Mouse (Mus musculus) Patski (cell line): ENCODE data around the gene Cd160. TPM values are rescaled to one million over a fixed set of nuclear protein-coding genes. Genes with fewer than 3 reads are reported as not detected.

Experiments
- ATAC-seq: fragments of 100-300 bp; one replicate; pipeline ENCODE4 v1.8.0; 2021
- CTCF ChIA-PET: fragments of 350-600 bp; sonication (Branson Sonifier 250); formaldehyde crosslinking; loops from one replicate; lab custom pipeline; 2022; ENCODE audit warnings: inconsistent platforms; lab: Charles Lee
- POLR2A ChIA-PET: fragments of 350-600 bp; sonication (Branson Sonifier 250); formaldehyde crosslinking; loops from one replicate; lab custom pipeline; 2022; ENCODE audit warnings: antibody characterized with exemption, inconsistent platforms; lab: Charles Lee
- DNase-seq: peaks from one replicate; pipeline ENCODE4 v3.0.0-alpha.2; 2011; ENCODE audit warnings: low read depth, low spot score
- H3K27me3 ChIP-seq: fragments of 371-371 bp; one replicate; pipeline ENCODE4 v1.5.1; 2021
- CTCF ChIP-seq: fragments of 100-300 bp; IDR thresholded peaks from one replicate; pipeline ENCODE4 v1.5.1; 2021
- in situ Hi-C: fragments of 300-500 bp; cut with MboI; formaldehyde crosslinking; loops from 3 replicates; pipeline ENCODE4 v1.11.1; 2018; ENCODE audit warnings: low pct_unique_long_range_greater_than_20kb, mixed read lengths
- polyA plus RNA-seq: library from polyadenylated mRNA; unstranded; gene quantifications from one replicate; pipeline ENCODE4 v1.2.3, GENCODE M21; 2021

The Cd160 gene
- polyA plus RNA-seq, 1 experiment from 2014 or later: 0.19 TPM

GRCm38 (mm10) chr3:96782236-96782635 lies 46.9 kb downstream of the Cd160 start:
- no peak for TF ChIP-seq CTCF
- ChIA-PET CTCF (interaction anchor here (0.7 to 2.0 kb wide), 4 partner anchors 9 to 47 kb away, joined by 3 to 8 read pairs (median 3); partner anchors contain the start of genes Cd160 and Pdzk1), POLR2A (no interaction called here)
- no peaks in the 10 kb centered on the region for H3K27me3 ChIP-seq
- in situ Hi-C loops: no loop called here
- DNase-seq: no peak
- ATAC-seq: no peak

- CTCF ChIA-PET: interaction anchor here (1.0 to 5.7 kb wide), 3 partner anchors 13 to 48 kb away, joined by 3 to 45 read pairs (median 4); no protein-coding TSS in a partner anchor
- POLR2A ChIA-PET: interaction anchor here (0.7 kb wide), 1 partner anchor 128 kb away, joined by 4 read pairs; the partner anchor contains the start of gene Gpr89
- in situ Hi-C loops: no loop called here
- DNase-seq (no peak), ATAC-seq (peak; percentile 84)
- no peak for TF ChIP-seq CTCF
- H3K27me3 ChIP-seq: no peaks in the 10 kb centered on the region
Measured at GRCm38 (mm10) chr3:96777120-96777519, 52.0 kb downstream of the Cd160 start.

GRCm38 (mm10) chr3:96772949-96773348 lies 56.2 kb downstream of the Cd160 start:
- ChIA-PET CTCF (interaction anchor here (0.8 to 5.7 kb wide), 17 partner anchors 9 to 102 kb away, joined by 3 to 45 read pairs (median 4); no protein-coding TSS in a partner anchor), POLR2A (interaction anchor here (0.6 kb wide), 1 partner anchor 41 kb away, joined by 3 read pairs; no protein-coding TSS in a partner anchor)
- DNase-seq (no peak), ATAC-seq (peak; percentile 36)
- H3K27me3 ChIP-seq: no peaks in the 10 kb centered on the region
- in situ Hi-C loops: no loop called here
- peak; percentile 61 for TF ChIP-seq CTCF

DNA sequence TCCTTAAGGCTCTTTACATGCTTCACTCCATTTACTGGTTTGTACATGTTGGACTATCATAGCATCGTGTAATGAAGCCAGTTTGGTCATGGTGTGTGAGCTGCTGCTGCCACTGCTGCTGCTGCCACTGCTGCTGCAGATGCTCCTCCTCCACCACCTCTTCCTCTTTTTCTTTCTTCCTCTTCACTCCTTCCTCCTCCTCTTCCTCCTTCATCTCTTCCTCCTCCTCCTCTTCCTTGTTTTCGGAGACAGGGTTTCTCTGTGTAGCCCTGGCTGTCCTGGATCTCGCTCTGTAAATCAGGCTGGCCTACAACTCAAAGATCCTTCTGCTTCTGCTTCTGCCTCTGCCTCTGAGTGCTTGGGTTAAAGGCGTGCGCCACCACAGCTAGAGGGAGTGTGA lies 59.2 kb downstream of the Cd160 start:
- no peak for DNase-seq
- CTCF ChIA-PET: interaction anchor here (0.9 to 1.5 kb wide), 4 partner anchors 13 to 32 kb away, joined by 3 to 5 read pairs (median 4); no protein-coding TSS in a partner anchor
- no peak for TF ChIP-seq CTCF
- in situ Hi-C loops: no loop called here
- H3K27me3 ChIP-seq: no peaks in the 10 kb centered on the region
- no peak for ATAC-seq
- POLR2A ChIA-PET: no interaction called here

DNA sequence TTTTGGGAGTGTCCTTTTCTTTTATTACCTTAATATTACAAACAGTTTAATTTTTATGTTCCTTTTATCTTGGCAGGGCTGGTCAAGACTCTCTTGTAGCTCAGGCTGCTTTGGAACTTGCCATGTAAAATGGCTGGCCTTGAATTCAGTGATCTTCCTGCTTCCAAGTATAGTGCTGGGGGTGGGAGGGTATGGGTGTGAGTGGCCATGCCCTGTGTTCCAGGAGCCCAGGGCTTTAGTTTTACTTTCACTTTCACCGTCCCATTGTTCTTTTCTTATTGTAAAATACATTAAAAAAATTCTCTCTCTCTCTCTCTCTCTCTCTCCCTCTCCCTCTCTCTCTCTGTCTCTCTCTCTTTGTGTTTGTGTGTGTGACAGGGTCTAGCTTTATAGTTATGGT lies 64.6 kb downstream of the Cd160 start:
- DNase-seq: no peak
- POLR2A ChIA-PET: interaction anchor here (0.7 to 1.1 kb wide), 2 partner anchors 10 to 81 kb away, joined by 4 to 6 read pairs; no protein-coding TSS in a partner anchor
- in situ Hi-C loops: no loop called here
- CTCF ChIA-PET: interaction anchor here (1.0 to 6.3 kb wide), 5 partner anchors 10 to 38 kb away, joined by 3 to 45 read pairs (median 4); no protein-coding TSS in a partner anchor
- no peak for TF ChIP-seq CTCF
- no peak for ATAC-seq
- no peaks in the 10 kb centered on the region for H3K27me3 ChIP-seq

DNA sequence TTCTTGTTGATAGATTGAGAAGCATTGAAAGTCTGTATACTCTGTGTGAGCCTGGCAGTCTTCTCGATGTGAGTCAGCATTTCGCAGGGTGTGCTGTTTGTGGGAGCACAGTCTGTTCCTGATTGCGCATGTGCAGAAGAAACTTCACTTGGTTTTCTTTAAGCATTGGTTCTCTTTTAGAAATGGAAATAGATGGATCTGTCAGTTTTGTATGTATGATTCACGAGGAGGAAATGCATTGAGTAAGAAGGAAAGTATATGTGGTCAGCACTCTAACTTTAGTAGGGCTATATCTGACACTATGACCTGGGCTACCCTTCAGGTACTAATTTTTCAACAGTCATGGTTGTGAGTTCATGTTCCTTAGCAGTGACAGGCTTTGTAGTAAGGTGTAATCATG lies 69.5 kb downstream of the Cd160 start:
- POLR2A ChIA-PET: no interaction called here
- ATAC-seq (no peak), DNase-seq (no peak)
- CTCF ChIA-PET: interaction anchor here (1.0 kb wide), 1 partner anchor 18 kb away, joined by 3 read pairs; no protein-coding TSS in a partner anchor
- TF ChIP-seq CTCF: no peak
- in situ Hi-C loops: no loop called here
- no peaks in the 10 kb centered on the region for H3K27me3 ChIP-seq

DNA sequence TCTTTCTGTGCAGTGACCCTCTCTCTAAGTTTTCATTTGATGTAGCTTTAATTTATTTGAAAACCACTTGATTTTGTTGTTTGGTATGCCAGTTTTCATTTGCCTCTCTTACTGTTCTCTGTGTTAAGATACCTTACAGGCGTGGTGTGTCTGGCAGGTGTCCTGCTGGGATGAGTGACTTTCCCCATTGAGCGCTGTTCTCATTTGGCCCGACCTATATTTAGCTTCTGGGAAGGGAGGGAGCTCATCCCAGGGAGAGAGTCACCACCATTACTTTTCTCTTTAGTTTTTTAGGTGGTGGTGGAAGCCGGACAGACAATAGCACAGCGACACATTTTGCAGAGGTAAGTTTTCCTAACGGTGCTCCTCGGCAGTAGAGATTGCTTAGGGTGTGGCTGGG lies 71.5 kb downstream of the Cd160 start:
- no peak for TF ChIP-seq CTCF
- DNase-seq (no peak), ATAC-seq (no peak)
- ChIA-PET POLR2A (interaction anchor here (0.5 kb wide), 1 partner anchor 1240 kb away, joined by 3 read pairs; no protein-coding TSS in a partner anchor), CTCF (interaction anchor here (1.4 to 6.3 kb wide), 3 partner anchors 7 to 11 kb away, joined by 5 to 34 read pairs (median 6); no protein-coding TSS in a partner anchor)
- in situ Hi-C loops: no loop called here
- H3K27me3 ChIP-seq: no peaks in the 10 kb centered on the region

DNA sequence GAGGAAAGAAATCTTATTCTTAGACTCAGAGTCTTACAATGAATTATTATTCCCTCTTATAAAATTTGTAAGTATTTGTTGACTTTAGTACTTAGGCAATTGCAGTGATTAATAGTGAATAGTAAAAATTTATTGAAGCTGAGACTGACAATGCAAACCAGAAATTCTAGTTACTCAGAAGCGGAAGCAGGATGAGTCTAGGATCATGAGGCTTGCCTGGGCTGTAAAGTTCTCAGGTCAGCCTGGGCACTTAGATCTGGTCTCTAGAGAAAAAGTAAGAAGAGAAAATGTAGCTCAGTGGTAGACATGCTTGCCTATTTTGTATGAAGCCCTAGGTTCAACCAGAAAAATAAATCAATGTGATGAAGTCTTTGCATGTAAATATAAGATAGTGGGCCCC lies 73.2 kb downstream of the Cd160 start:
- ChIA-PET POLR2A (interaction anchor here (0.9 kb wide), 1 partner anchor 13 kb away, joined by 3 read pairs; no protein-coding TSS in a partner anchor), CTCF (interaction anchor here (1.3 to 6.3 kb wide), 2 partner anchors 8 to 18 kb away, joined by 4 to 34 read pairs; no protein-coding TSS in a partner anchor)
- in situ Hi-C loops: no loop called here
- no peaks in the 10 kb centered on the region for H3K27me3 ChIP-seq
- ATAC-seq (no peak), DNase-seq (no peak)
- no peak for TF ChIP-seq CTCF

Other genes starting within 250 kb of the Cd160 start
- gene Polr3gl, start 235.2 kb downstream of the Cd160 start, polyA plus RNA-seq: 33.6 TPM
- gene Ankrd34a, start 232.7 kb downstream of the Cd160 start, polyA plus RNA-seq: 0.62 TPM
- gene Lix1l, start 228.2 kb downstream of the Cd160 start, polyA plus RNA-seq: 116 TPM
- gene Rbm8a, start 199.4 kb downstream of the Cd160 start, polyA plus RNA-seq: 104 TPM
- 84.6 TPM for gene Pex11b, start 194.0 kb downstream of the Cd160 start, polyA plus RNA-seq
- 0.10 TPM for gene Gm42957, start 193.9 kb downstream of the Cd160 start, polyA plus RNA-seq
- 2.2 TPM for gene Itga10, start 183.8 kb downstream of the Cd160 start, polyA plus RNA-seq
- gene Ankrd35, start 159.2 kb downstream of the Cd160 start, polyA plus RNA-seq: 0.09 TPM
- gene Pias3, start 133.0 kb downstream of the Cd160 start, polyA plus RNA-seq: 54.0 TPM
- gene Nudt17, start 120.8 kb downstream of the Cd160 start, polyA plus RNA-seq: 3.9 TPM
- gene Polr3c, start 101.7 kb downstream of the Cd160 start, polyA plus RNA-seq: 62.5 TPM
- gene Rnf115, start 101.7 kb downstream of the Cd160 start, polyA plus RNA-seq: 74.8 TPM
- gene Pdzk1, start 67 bp downstream of the Cd160 start, polyA plus RNA-seq: 0.24 TPM
- 0.13 TPM for gene Gja5, start 75.3 kb upstream of the Cd160 start, polyA plus RNA-seq
- 45.2 TPM for gene Gpr89, start 76.0 kb upstream of the Cd160 start, polyA plus RNA-seq
- 0.01 TPM for gene Gja8, start 96.7 kb upstream of the Cd160 start, polyA plus RNA-seq